Mouse (Mus musculus): ENCODE measurements around the gene Cd160. TPM values are rescaled to one million over a fixed set of nuclear protein-coding genes. Genes with fewer than 3 reads are reported as not detected.

Gene Cd160
- polyA plus RNA-seq, 1 experiment from 2014 or later, result 0.14 TPM

DNA sequence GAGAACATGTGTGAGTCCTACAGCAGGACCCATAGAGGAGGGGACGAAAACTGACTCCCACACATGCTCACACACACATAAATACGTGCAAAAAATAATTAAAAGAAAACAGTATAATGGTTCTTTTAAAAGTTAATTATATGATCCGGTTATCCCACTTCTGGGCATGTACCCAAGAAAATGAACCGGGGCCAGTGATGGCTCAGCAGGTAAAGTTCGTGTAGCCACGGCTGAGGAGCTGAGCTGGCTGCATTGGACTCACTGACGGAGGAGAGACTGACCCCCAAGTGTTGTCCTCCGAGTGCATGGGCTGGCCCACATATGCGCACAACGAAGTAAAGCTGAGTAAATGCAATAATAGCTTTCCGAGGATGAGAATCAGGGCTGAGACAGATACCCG lies 4.5 kb downstream of the Cd160 start:
- Histone ChIP-seq H3K27ac (replicated peaks) (no peak overlapping the region), H3K36me3 (no peaks in the 10 kb centered on the region), H3K4me2 (no peak overlapping the region), H3K9ac (no peak overlapping the region), H3K4me1 (replicated peaks) (peaks cover 4% of the 10 kb centered on the region), H3K9me3 (no peaks in the 10 kb centered on the region), H3K27me3 (no peaks in the 10 kb centered on the region), H3K4me3 (no peak overlapping the region)
- ATAC-seq (ENCODE audit: low read depth), result no peak
- WGBS, result 83% methylated on average over 12 of the region's 12 CpGs

DNA sequence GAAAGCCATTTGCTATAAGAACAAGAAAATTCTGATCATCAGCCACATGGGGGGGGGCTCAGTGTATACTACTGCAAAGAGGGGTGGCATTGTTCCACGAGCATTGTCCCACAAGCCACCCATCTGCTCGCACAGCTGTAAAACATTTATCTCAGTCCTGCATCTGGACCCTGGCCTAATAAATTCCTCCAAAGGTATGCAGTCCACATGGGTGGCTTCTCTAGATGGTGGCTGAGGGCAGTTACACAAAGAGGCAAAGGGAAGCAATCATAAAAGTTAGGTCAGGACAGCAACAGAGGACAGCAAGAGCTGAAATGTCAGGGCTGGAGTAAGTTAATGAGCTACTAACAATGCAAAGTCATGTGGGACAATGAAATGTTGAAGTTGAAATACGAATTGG lies 5.5 kb downstream of the Cd160 start:
- Histone ChIP-seq H3K4me1 (replicated peaks) (peaks cover 4% of the 10 kb centered on the region), H3K4me2 (no peak overlapping the region), H3K9ac (no peak overlapping the region), H3K36me3 (no peaks in the 10 kb centered on the region), H3K4me3 (no peak overlapping the region), H3K27me3 (no peaks in the 10 kb centered on the region), H3K9me3 (no peaks in the 10 kb centered on the region), H3K27ac (replicated peaks) (no peak overlapping the region)
- WGBS, result 18% methylated on average over 3 of the region's 3 CpGs
- no peak for ATAC-seq (ENCODE audit: low read depth)

DNA sequence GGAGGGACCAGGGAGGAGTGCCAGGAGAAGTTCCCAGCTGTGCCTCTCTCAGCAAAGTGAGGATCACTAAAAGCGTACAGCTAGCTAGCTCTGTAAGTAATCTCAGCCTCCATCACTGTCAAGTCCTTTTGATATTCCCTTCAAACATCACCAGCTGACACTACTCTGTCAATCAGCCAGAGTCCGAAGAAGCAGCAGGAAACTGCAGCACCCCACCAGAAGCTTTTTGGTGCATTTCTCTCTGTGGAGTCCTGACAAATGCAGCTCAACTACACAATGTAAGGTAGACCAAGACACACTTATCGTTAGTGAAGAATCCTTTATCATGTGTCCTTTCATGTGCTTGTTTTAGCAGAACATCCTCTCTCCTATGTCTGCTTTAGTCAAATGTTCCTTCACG lies 7.6 kb downstream of the Cd160 start:
- no peaks in the 10 kb centered on the region for H3K9me3 ChIP-seq
- H3K9ac ChIP-seq, result no peak overlapping the region
- H3K27ac ChIP-seq (replicated peaks), result no peak overlapping the region
- no peaks in the 10 kb centered on the region for H3K4me1 ChIP-seq (replicated peaks)
- 95% methylated on average over 4 of the region's 4 CpGs for WGBS
- no peak for ATAC-seq (ENCODE audit: low read depth)
- no peaks in the 10 kb centered on the region for H3K27me3 ChIP-seq
- no peak overlapping the region for H3K4me3 ChIP-seq
- no peak overlapping the region for H3K4me2 ChIP-seq
- no peaks in the 10 kb centered on the region for H3K36me3 ChIP-seq

DNA sequence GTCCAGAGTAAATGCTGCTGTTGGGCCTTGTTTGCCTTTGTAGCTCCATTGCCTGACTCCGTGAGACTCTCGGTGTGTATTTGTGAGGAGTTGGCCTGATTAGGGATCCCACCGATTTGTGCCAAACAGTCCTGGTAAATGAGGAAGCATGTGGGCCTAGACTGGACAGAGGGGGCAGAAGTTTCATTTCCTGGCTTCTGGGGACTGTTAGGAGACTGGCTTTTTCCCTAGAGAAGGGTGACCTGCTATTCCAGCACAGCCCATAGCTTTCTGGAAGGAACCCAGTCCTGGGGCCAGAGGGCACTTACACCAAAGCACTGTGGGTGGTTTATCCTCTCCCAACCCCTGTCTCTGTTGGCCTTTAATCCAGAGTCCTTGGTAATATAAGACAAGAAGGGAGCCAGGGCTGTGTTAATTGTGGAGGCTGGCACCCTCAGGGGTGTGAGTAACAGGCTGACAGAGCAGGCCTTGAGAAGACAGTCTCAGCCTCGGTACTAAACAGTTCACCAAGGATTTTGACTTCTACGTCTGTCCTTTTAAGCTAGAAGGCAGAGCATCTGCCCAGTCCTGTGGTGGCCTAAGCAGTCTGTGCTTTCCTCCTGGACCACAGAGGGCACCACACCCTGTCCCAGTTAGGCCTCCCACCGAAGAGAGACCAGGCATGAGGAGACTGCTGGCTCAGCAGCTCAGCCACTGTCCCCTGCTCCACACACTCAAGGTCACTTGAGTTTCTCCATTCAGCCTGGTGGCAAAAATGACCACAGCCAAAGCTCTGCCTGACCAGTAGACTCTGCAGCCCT lies 8.8 kb downstream of the Cd160 start:
- no peaks in the 10 kb centered on the region for H3K9me3 ChIP-seq
- no peaks in the 10 kb centered on the region for H3K36me3 ChIP-seq
- H3K27me3 ChIP-seq, result no peaks in the 10 kb centered on the region
- 85% methylated on average over 6 of the region's 6 CpGs for WGBS
- ATAC-seq (ENCODE audit: low read depth), result no peak
- no peaks in the 10 kb centered on the region for H3K4me1 ChIP-seq (replicated peaks)
- no peak overlapping the region for H3K4me2 ChIP-seq
- no peak overlapping the region for H3K27ac ChIP-seq (replicated peaks)
- no peak overlapping the region for H3K4me3 ChIP-seq
- H3K9ac ChIP-seq, result no peak overlapping the region

DNA sequence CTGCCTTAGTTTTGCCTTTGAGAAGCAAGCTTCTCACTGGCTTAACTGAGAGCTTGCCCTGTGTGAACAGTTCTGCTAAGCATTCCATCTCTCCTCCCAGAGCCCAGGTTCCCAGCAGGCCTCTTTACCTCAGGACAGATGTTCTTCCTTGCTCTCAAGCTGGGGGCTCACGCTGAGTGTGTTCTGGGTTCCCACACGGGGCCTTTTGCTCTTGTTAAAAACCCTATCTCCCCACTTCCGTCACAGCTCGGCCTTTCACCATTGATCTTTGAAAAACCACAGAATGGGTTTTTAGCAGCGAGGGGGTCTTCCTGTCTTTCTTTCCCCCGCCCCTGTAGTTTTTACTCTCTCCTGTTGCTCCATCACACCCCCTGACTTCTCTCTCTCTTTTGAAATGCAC lies 14.8 kb downstream of the Cd160 start:
- no peak for ATAC-seq (ENCODE audit: low read depth)
- no peaks in the 10 kb centered on the region for H3K27me3 ChIP-seq
- no peak overlapping the region for H3K27ac ChIP-seq (replicated peaks)
- H3K4me3 ChIP-seq, result no peak overlapping the region
- no peaks in the 10 kb centered on the region for H3K9me3 ChIP-seq
- H3K9ac ChIP-seq, result no peak overlapping the region
- H3K4me1 ChIP-seq (replicated peaks), result no peaks in the 10 kb centered on the region
- no peak overlapping the region for H3K4me2 ChIP-seq
- H3K36me3 ChIP-seq, result no peaks in the 10 kb centered on the region
- WGBS, result 45% methylated on average over 6 of the region's 6 CpGs

DNA sequence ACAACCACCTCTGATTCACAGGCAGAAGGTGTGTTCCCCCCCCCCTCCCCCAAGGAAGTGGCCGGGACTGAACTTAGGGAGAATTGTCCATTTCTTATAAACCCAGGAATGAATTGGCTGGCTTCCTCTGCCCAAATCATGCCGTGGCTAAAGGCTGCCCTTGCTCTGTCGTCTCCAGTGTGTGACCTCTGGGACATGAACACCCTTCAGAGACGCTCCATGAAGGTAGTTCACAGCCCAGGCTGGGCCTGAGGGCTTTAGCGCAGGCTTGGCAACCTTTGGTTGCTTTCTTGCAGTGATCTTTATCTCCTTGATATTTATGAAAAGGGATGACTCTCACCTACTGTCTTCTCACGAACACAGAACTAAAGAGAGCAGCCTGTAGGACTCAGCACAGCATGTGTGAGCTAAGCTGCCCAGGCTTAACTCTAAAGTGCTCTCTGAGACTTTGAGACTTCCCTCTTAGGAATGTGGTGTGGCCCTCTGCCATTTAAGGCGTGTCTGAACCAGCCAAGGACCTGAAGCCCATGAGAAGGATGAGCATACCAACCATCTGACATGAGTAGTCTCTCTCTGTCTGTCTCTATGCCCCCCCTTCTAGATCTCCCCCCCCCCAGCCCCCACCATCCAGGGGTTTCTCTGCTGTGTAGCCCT lies 15.4 kb downstream of the Cd160 start:
- no peak; the same call in 1 of the 2 replicates for ATAC-seq (ENCODE audit: low read depth)
- H3K27me3 ChIP-seq, result no peaks in the 10 kb centered on the region
- H3K4me3 ChIP-seq, result no peak overlapping the region
- H3K4me2 ChIP-seq, result no peak overlapping the region
- no peaks in the 10 kb centered on the region for H3K36me3 ChIP-seq
- H3K9ac ChIP-seq, result no peak overlapping the region
- 75% methylated on average over 7 of the region's 7 CpGs for WGBS
- no peaks in the 10 kb centered on the region for H3K9me3 ChIP-seq
- no peaks in the 10 kb centered on the region for H3K4me1 ChIP-seq (replicated peaks)
- H3K27ac ChIP-seq (replicated peaks), result no peak overlapping the region

DNA sequence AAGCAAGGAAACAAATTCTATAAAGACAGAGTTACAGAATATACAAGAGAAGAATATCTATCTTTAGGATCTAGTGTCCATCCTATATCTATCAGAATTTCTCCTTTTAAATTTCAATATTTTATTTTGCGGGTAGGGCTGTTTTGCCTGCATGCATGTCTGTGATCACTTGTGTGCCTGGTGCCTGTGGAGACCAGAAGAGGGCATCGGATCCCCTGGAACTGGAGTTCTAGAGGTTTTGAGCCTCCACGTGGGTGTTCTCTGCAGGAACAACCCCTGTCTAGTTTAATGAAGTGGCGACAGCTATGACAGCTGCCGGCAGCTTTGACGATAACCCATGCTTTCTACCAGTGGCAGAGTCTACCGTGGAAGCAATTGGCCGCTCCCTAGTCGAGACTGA lies 16.0 kb downstream of the Cd160 start:
- 49% methylated on average over 9 of the region's 9 CpGs for WGBS

DNA sequence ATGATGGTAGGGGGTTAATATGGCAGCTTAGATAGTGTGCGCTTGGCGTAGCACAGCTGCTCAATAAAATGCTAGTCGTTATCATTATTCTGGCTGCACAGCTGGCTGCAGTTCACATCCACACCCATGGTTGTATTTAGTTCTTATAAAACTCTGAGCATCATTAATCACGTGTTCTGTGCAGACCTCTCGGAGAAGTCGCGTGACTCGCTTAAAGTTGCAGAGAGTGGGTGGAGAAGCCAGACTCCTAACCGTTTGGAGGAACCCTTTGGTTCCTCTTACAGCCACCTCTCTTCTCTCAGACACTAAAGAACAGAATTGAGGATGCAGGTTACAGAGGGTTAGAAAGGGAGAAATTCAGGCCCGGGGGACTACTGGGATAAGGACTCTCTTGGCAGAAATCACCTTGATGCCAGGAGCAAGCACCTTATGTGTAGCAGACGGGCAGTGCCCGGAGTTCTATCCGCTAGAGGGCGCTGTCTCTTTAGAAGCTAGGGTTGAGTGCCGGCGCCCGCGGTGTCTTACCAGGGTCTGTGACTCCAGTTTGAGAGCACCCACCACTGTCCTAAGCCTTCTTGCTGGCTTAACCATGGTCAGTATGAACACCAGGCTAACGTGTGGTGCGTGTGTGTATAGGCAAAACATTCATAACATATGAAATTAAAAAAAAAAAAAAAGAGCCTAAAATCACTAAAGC lies 16.6 kb downstream of the Cd160 start:
- no peaks in the 10 kb centered on the region for H3K4me1 ChIP-seq (replicated peaks)
- no peaks in the 10 kb centered on the region for H3K9me3 ChIP-seq
- H3K9ac ChIP-seq, result no peak overlapping the region
- WGBS, result 45% methylated on average over 20 of the region's 20 CpGs
- H3K27ac ChIP-seq (replicated peaks), result no peak overlapping the region
- H3K27me3 ChIP-seq, result no peaks in the 10 kb centered on the region
- no peak overlapping the region for H3K4me3 ChIP-seq
- H3K36me3 ChIP-seq, result no peaks in the 10 kb centered on the region
- peak overlapping the region; percentile 27; the same call in 1 of the 2 replicates for H3K4me2 ChIP-seq
- peak; percentile 47; the same call in 1 of the 2 replicates for ATAC-seq (ENCODE audit: low read depth)

More for the DNA sequence above, 16.0 kb downstream of the Cd160 start:
- no peaks in the 10 kb centered on the region for H3K27me3 ChIP-seq
- no peak for ATAC-seq (ENCODE audit: low read depth)
- no peaks in the 10 kb centered on the region for H3K36me3 ChIP-seq
- H3K4me1 ChIP-seq (replicated peaks), result no peaks in the 10 kb centered on the region
- no peaks in the 10 kb centered on the region for H3K9me3 ChIP-seq
- 0 out of 2 replicates have a peak overlapping the region, but pooled peaks have one; percentile 27 for H3K4me2 ChIP-seq
- H3K4me3 ChIP-seq, result no peak overlapping the region
- H3K27ac ChIP-seq (replicated peaks), result no peak overlapping the region
- H3K9ac ChIP-seq, result no peak overlapping the region

DNA sequence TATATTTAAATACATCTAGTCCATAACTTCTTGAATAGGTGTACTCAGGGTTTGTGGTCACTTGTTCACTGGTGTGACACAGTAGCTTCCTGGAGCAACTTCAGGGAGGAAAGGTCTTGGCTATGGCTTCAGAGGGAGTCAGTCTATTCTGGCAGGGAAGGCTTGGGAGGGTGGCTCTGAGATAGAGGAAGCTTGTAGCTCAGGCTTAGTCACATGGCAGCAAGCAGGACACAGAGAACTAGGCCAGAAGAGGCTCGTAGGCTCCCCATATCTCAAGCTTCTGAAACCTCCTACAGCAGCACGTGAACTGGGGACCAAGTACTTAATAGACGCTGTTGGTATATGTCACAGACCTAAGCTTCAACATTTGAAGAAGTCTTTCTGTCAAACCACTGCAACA lies 17.9 kb downstream of the Cd160 start:
- no peak for ATAC-seq (ENCODE audit: low read depth)
- Histone ChIP-seq H3K27ac (replicated peaks) (no peak overlapping the region), H3K4me2 (no peak overlapping the region), H3K4me1 (replicated peaks) (no peaks in the 10 kb centered on the region), H3K9ac (no peak overlapping the region), H3K4me3 (no peak overlapping the region), H3K36me3 (0 out of 2 replicates have a peak, but pooled peaks cover 6% of the 10 kb centered on the region), H3K9me3 (no peaks in the 10 kb centered on the region), H3K27me3 (no peaks in the 10 kb centered on the region)
- WGBS, result 93% methylated on average over 3 of the region's 3 CpGs

DNA sequence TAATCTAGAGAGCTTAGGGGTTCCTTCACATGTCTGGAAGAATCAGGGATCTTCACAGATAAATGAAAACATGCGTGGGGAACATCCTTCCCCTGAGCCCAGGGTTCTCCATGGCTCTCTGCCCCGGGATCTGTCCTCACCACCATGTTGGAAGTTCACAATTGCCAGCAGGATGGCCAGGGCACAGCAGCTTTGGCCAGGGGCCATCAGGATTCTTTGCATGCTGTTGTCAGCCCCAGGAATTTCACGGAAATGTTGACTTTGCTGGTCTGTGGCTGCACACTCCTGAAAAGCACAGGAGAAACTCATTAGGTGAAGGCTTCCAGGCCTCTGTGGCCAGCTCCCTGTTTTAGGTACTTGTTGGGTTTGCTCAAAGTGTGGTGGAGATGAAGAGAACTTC lies 20.5 kb downstream of the Cd160 start:
- Histone ChIP-seq H3K9me3 (no peaks in the 10 kb centered on the region), H3K27ac (replicated peaks) (no peak overlapping the region), H3K4me2 (no peak overlapping the region), H3K9ac (no peak overlapping the region), H3K36me3 (peaks cover 11% of the 10 kb centered on the region; the same call in 1 of the 2 replicates), H3K27me3 (no peaks in the 10 kb centered on the region), H3K4me3 (no peak overlapping the region), H3K4me1 (replicated peaks) (no peaks in the 10 kb centered on the region)
- WGBS, result 89% methylated on average over 3 of the region's 3 CpGs
- no peak for ATAC-seq (ENCODE audit: low read depth)

DNA sequence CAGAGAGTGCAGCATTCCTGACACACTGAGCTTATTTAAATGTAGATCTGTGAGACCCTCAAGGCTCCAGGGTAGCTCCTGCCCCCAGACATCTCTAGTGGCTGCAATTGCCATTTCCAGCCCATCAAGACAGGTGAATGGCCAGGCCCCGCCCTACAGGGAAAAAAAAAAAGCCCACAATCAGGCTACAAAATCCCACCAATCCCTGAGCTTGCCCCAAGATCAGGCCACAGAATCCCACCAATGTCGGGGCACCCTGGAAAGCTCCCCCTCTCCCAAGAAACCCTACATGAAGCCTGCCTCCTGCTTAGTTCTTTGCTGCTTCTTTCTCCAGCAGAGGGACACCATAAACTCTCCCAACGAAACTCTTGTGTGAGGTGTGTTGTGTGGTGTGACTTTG lies 21.0 kb downstream of the Cd160 start:
- WGBS, result 73% methylated on average over 3 of the region's 3 CpGs
- H3K9me3 ChIP-seq, result no peaks in the 10 kb centered on the region

DNA sequence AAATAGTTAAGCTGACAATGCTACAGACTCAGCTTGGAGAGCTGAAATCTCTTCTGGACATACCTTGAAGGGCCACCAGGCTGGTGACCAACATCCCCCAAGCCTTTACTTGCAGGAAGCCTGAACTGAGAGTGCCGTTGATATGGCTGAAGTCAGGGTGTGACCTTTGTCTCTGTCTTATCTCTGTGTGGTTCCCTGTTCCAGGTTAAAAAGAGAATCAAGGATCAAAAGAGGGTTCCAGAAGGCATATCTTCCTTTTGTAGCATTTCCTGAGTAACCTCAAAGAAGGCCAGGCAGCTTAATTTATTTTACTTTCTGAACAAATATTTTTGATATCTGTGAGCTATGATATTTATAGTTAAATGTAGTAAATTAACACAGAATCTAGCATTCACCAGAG lies 26.9 kb downstream of the Cd160 start:
- Histone ChIP-seq H3K9ac (no peak overlapping the region), H3K36me3 (peaks cover 9% of the 10 kb centered on the region; the same call in 1 of the 2 replicates), H3K4me1 (replicated peaks) (no peaks in the 10 kb centered on the region), H3K27ac (replicated peaks) (no peak overlapping the region), H3K4me2 (no peak overlapping the region), H3K4me3 (no peak overlapping the region), H3K9me3 (no peaks in the 10 kb centered on the region), H3K27me3 (no peaks in the 10 kb centered on the region)
- ATAC-seq (ENCODE audit: low read depth), result no peak
- WGBS, result 90% methylated on average over 1 of the region's 1 CpGs

More for the DNA sequence above, 21.0 kb downstream of the Cd160 start:
- H3K27ac ChIP-seq (replicated peaks), result no peak overlapping the region
- H3K4me1 ChIP-seq (replicated peaks), result no peaks in the 10 kb centered on the region
- ATAC-seq (ENCODE audit: low read depth), result no peak
- no peaks in the 10 kb centered on the region for H3K27me3 ChIP-seq
- H3K9ac ChIP-seq, result no peak overlapping the region
- no peak overlapping the region for H3K4me3 ChIP-seq
- H3K4me2 ChIP-seq, result no peak overlapping the region
- H3K36me3 ChIP-seq, result peaks cover 11% of the 10 kb centered on the region; the same call in 1 of the 2 replicates
